Mouse (Mus musculus): ENCODE measurements around the gene Pus3. TPM values are rescaled to one million over a fixed set of nuclear protein-coding genes. Genes with fewer than 3 reads are reported as not detected.

Pus3 gene
- 13.6 and 14.3 TPM in 2 replicates for polyA plus RNA-seq (2015; fragmentation: Nextera tagmentation; extraction: Ambion mirVana)

DNA sequence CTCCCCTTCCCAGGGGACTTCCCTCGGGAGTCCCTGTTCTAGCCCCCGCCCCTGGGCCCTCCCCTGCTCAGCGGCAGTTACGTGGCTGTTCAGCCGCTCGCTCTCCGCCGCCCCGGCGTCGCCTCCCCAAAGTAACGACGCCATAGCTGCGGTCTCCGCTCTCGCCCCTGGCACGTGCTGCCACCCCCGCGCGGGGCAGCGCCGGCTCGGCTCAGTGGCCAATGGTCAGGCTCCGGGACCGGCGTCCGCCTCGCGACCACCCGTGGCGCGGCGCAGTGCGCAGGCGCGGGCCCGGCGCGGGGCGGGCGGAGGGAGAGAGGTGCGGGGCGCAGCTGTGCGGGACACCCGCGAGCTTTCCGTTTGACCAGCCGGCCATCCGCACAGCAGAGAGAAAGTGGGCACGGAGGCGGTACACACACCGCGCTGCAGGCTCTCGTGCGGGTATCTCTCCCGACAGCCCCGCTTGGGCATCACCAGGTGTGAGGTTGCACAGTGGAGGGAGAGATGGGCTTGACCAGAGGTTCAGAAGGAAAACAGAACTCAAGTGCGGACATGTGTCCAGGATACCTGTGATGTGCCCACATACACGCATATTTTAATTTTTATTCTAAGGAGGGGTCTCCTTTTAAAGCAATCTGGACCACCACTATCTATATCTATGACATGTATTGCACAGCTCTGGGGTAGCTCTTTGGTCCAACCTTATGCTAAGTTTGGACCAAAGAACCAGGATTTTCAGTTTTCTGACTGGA, at the start of gene Pus3, which contains the start of gene Ddx25:
Gene Pus3 (plus strand): TSS at position 339 of the 752 bp plus-strand sequence.
Gene Ddx25 (minus strand): TSS at position 272 of the 752 bp plus-strand sequence.
- Histone ChIP-seq H3K36me3 (ENCODE audit: control insufficient read depth, insufficient read depth) (peaks cover 11% of the 10 kb centered on the region), H3K4me1 (ENCODE audit: control insufficient read depth, insufficient read depth, low read length) (peaks cover 20% of the 10 kb centered on the region), H3K27ac (ENCODE audit: low read length) (peak within 1 kb of the TSS; percentile 77), H3K27me3 (ENCODE audit: control insufficient read depth, insufficient read depth, low read length) (peaks cover 17% of the 10 kb centered on the region), H3K4me3 (ENCODE audit: low read length) (peak within 1 kb of the TSS; percentile 94), H3K9ac (ENCODE audit: low read length) (peak within 1 kb of the TSS; percentile 83), H3K9me3 (replicated peaks; ENCODE audit: control insufficient read depth, low read length) (no peaks in the 10 kb centered on the region), H3K4me2 (ENCODE audit: low read depth, low read length) (peak within 1 kb of the TSS; percentile 95)
- ATAC-seq (replicated peaks; ENCODE audit: extremely low read depth, insufficient read depth, low FRiP score): peak; percentile 56
- 1% methylated on average over 52 of the region's 59 CpGs for WGBS

GRCm38 (mm10) chr9:35513900-35514299, 44.5 kb upstream of the Pus3 start:
- WGBS: 69% methylated on average over 4 of the region's 4 CpGs
- 0 out of 2 replicates have a peak, but pooled peaks cover 2% of the 10 kb centered on the region for H3K27me3 ChIP-seq (ENCODE audit: control insufficient read depth, insufficient read depth, low read length)
- ATAC-seq (replicated peaks; ENCODE audit: extremely low read depth, insufficient read depth, low FRiP score): no peak

GRCm38 (mm10) chr9:35516182-35516581, 42.2 kb upstream of the Pus3 start:
- Histone ChIP-seq H3K9me3 (replicated peaks; ENCODE audit: control insufficient read depth, low read length) (no peaks in the 10 kb centered on the region), H3K4me3 (ENCODE audit: low read length) (no peak overlapping the region), H3K27ac (ENCODE audit: low read length) (no peak overlapping the region), H3K4me1 (ENCODE audit: control insufficient read depth, insufficient read depth, low read length) (no peaks in the 10 kb centered on the region), H3K27me3 (ENCODE audit: control insufficient read depth, insufficient read depth, low read length) (no peaks in the 10 kb centered on the region), H3K36me3 (ENCODE audit: control insufficient read depth, insufficient read depth) (no peaks in the 10 kb centered on the region), H3K9ac (ENCODE audit: low read length) (no peak overlapping the region), H3K4me2 (ENCODE audit: low read depth, low read length) (no peak overlapping the region)
- no peak for ATAC-seq (replicated peaks; ENCODE audit: extremely low read depth, insufficient read depth, low FRiP score)
- WGBS: 75% methylated on average over 5 of the region's 5 CpGs

More at GRCm38 (mm10) chr9:35513900-35514299, 44.5 kb upstream of the Pus3 start:
- H3K9me3 ChIP-seq (replicated peaks; ENCODE audit: control insufficient read depth, low read length): no peaks in the 10 kb centered on the region
- no peak overlapping the region for H3K4me2 ChIP-seq (ENCODE audit: low read depth, low read length)
- H3K4me3 ChIP-seq (ENCODE audit: low read length): no peak overlapping the region
- H3K9ac ChIP-seq (ENCODE audit: low read length): no peak overlapping the region
- no peaks in the 10 kb centered on the region for H3K36me3 ChIP-seq (ENCODE audit: control insufficient read depth, insufficient read depth)
- no peak overlapping the region for H3K27ac ChIP-seq (ENCODE audit: low read length)
- peaks cover 2% of the 10 kb centered on the region for H3K4me1 ChIP-seq (ENCODE audit: control insufficient read depth, insufficient read depth, low read length)

- H3K4me3 ChIP-seq (ENCODE audit: low read length): no peak overlapping the region
- 87% methylated on average over 16 of the region's 16 CpGs for whole genome bisulfite sequencing
- no peak overlapping the region for H3K4me2 ChIP-seq (ENCODE audit: low read depth, low read length)
- H3K4me1 ChIP-seq (ENCODE audit: control insufficient read depth, insufficient read depth, low read length): no peaks in the 10 kb centered on the region
- H3K27ac ChIP-seq (ENCODE audit: low read length): no peak overlapping the region
- no peak for ATAC-seq (replicated peaks; ENCODE audit: extremely low read depth, insufficient read depth, low FRiP score)
- no peaks in the 10 kb centered on the region for H3K36me3 ChIP-seq (ENCODE audit: control insufficient read depth, insufficient read depth)
- H3K9me3 ChIP-seq (replicated peaks; ENCODE audit: control insufficient read depth, low read length): no peaks in the 10 kb centered on the region
- no peaks in the 10 kb centered on the region for H3K27me3 ChIP-seq (ENCODE audit: control insufficient read depth, insufficient read depth, low read length)
- no peak overlapping the region for H3K9ac ChIP-seq (ENCODE audit: low read length)
Observed at GRCm38 (mm10) chr9:35516711-35517110, 41.7 kb upstream of the Pus3 start.

- H3K4me3 ChIP-seq (ENCODE audit: low read length): no peak within 1 kb of the TSS
- ATAC-seq (replicated peaks; ENCODE audit: extremely low read depth, insufficient read depth, low FRiP score): no peak
- no peaks in the 10 kb centered on the region for H3K36me3 ChIP-seq (ENCODE audit: control insufficient read depth, insufficient read depth)
- peaks cover 2% of the 10 kb centered on the region for H3K4me1 ChIP-seq (ENCODE audit: control insufficient read depth, insufficient read depth, low read length)
- H3K9ac ChIP-seq (ENCODE audit: low read length): no peak within 1 kb of the TSS
- H3K9me3 ChIP-seq (replicated peaks; ENCODE audit: control insufficient read depth, low read length): no peaks in the 10 kb centered on the region
- WGBS: 78% methylated on average over 3 of the region's 3 CpGs
- no peaks in the 10 kb centered on the region for H3K27me3 ChIP-seq (ENCODE audit: control insufficient read depth, insufficient read depth, low read length)
- H3K27ac ChIP-seq (ENCODE audit: low read length): no peak within 1 kb of the TSS
- H3K4me2 ChIP-seq (ENCODE audit: low read depth, low read length): no peak within 1 kb of the TSS
Observed at GRCm38 (mm10) chr9:35518169-35518568, 40.2 kb upstream of the Pus3 start, which contains the start of gene Gm1113. Gene Gm1113 (minus strand): TSS chr9:35518269.

GRCm38 (mm10) chr9:35520631-35521348, 37.6 kb upstream of the Pus3 start:
- Histone ChIP-seq H3K9me3 (replicated peaks; ENCODE audit: control insufficient read depth, low read length) (no peaks in the 10 kb centered on the region), H3K9ac (ENCODE audit: low read length) (no peak overlapping the region), H3K27ac (ENCODE audit: low read length) (no peak overlapping the region), H3K4me3 (ENCODE audit: low read length) (no peak overlapping the region), H3K4me2 (ENCODE audit: low read depth, low read length) (no peak overlapping the region), H3K27me3 (ENCODE audit: control insufficient read depth, insufficient read depth, low read length) (no peaks in the 10 kb centered on the region), H3K4me1 (ENCODE audit: control insufficient read depth, insufficient read depth, low read length) (peaks cover 10% of the 10 kb centered on the region), H3K36me3 (ENCODE audit: control insufficient read depth, insufficient read depth) (no peaks in the 10 kb centered on the region)
- no peak for ATAC-seq (replicated peaks; ENCODE audit: extremely low read depth, insufficient read depth, low FRiP score)
- 76% methylated on average over 6 of the region's 6 CpGs for WGBS

DNA sequence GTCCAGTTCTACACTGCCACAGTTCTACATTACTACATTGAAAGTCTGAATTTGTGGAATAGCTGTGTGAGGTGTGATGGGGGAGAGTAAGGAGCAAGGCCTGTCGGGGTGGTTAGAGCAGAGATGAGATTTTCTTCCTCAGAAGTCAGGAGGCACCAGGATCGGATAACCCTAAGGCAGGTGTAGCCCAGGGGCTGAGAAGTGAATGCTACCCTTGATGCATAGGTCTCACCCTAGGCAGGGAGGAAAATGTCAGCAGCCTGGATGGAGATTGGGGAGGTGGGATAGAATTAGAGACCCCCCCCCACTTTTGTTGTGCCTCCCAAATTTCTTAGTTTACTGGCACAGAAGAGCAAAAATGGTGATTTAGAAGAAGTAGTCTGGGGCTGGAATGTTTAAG, 36.2 kb upstream of the Pus3 start:
- no peak overlapping the region for H3K4me3 ChIP-seq (ENCODE audit: low read length)
- H3K4me1 ChIP-seq (ENCODE audit: control insufficient read depth, insufficient read depth, low read length): peaks cover 10% of the 10 kb centered on the region
- 78% methylated on average over 2 of the region's 2 CpGs for WGBS
- H3K4me2 ChIP-seq (ENCODE audit: low read depth, low read length): no peak overlapping the region
- H3K27ac ChIP-seq (ENCODE audit: low read length): no peak overlapping the region; the same call in 1 of the 2 replicates
- H3K36me3 ChIP-seq (ENCODE audit: control insufficient read depth, insufficient read depth): no peaks in the 10 kb centered on the region
- H3K9ac ChIP-seq (ENCODE audit: low read length): no peak overlapping the region
- no peaks in the 10 kb centered on the region for H3K9me3 ChIP-seq (replicated peaks; ENCODE audit: control insufficient read depth, low read length)
- H3K27me3 ChIP-seq (ENCODE audit: control insufficient read depth, insufficient read depth, low read length): no peaks in the 10 kb centered on the region
- ATAC-seq (replicated peaks; ENCODE audit: extremely low read depth, insufficient read depth, low FRiP score): no peak

- peak; percentile 42; the same call in 1 of the 2 replicates for ATAC-seq (replicated peaks; ENCODE audit: extremely low read depth, insufficient read depth, low FRiP score)
- H3K4me3 ChIP-seq (ENCODE audit: low read length): no peak overlapping the region
- WGBS: 68% methylated on average over 1 of the region's 1 CpGs
Observed at GRCm38 (mm10) chr9:35522821-35523515, 35.4 kb upstream of the Pus3 start.

More at GRCm38 (mm10) chr9:35522821-35523515, 35.4 kb upstream of the Pus3 start:
- Histone ChIP-seq H3K9ac (ENCODE audit: low read length) (no peak overlapping the region), H3K27ac (ENCODE audit: low read length) (peak overlapping the region; percentile 31; the same call in 1 of the 2 replicates), H3K9me3 (replicated peaks; ENCODE audit: control insufficient read depth, low read length) (no peaks in the 10 kb centered on the region), H3K4me1 (ENCODE audit: control insufficient read depth, insufficient read depth, low read length) (peaks cover 10% of the 10 kb centered on the region), H3K27me3 (ENCODE audit: control insufficient read depth, insufficient read depth, low read length) (no peaks in the 10 kb centered on the region), H3K4me2 (ENCODE audit: low read depth, low read length) (no peak overlapping the region; the same call in 1 of the 2 replicates), H3K36me3 (ENCODE audit: control insufficient read depth, insufficient read depth) (no peaks in the 10 kb centered on the region)
